Comparison of ENCODE assay signal across 8 mouse cellular contexts in the genomic region with DNA sequence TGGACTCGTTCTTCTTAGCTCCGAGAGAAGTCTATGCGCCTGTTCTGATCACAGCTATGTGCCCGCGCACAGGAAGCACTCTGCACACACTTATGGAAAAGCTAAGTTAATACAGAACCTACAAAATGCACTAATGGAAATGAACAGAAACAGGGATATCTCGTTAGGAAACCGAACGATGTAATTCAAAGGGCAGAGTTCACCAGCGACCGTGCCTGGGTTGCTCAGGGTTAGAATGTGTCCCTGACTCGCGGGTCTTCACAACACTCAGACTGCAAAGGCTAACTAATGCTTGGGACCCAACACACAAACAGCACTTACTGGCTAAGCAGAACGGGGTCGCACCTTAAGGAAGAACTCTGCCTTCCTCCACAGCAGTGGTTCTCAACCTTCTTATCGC. TPM values are rescaled to one million over a fixed set of nuclear protein-coding genes. Genes with fewer than 3 reads are reported as not detected.
A peak's percentile ranks its signal among the peaks of the same experiment; 100 is the strongest.
DNase-seq lines count a peak whose midpoint lies in the region; ATAC-seq and TF ChIP-seq lines count a peak whose summit lies in the region.

No protein-coding gene starts in this region.

- no peaks in the 10 kb centered on the region; the same call in 1 of the 2 replicates for H3K27me3 ChIP-seq in spleen, adult 2 months (ENCODE audit: control insufficient read depth, insufficient read depth, low read length)
- H3K27me3 ChIP-seq in embryonic facial prominence, embryonic 12.5 days = peaks cover 17% of the 10 kb centered on the region
- H3K27me3 ChIP-seq in hindbrain, postnatal 0 days (ENCODE audit: insufficient read depth, low read length) = no peaks in the 10 kb centered on the region
- no peaks in the 10 kb centered on the region for H3K27me3 ChIP-seq in liver, embryonic 13.5 days
- H3K27me3 ChIP-seq in stomach, embryonic 14.5 days (ENCODE audit: control insufficient read depth, insufficient read depth, low read length) = no peaks in the 10 kb centered on the region

- DNase-seq in spleen, adult 2 months (ENCODE audit: low read depth in 1 of 2, low spot score in 2 of 2) = no peak
- no peak for DNase-seq in spleen, postnatal 36 days (ENCODE audit: low spot score in 2 of 2)
- no peak for DNase-seq in hindbrain, postnatal 0 days (ENCODE audit: low spot score)
- no peak for DNase-seq in liver, embryonic 13.5 days
- DNase-seq in urinary bladder, postnatal 36 days (ENCODE audit: low spot score in 2 of 2) = no peak
- no peak for DNase-seq in frontal cortex, postnatal 10 days (ENCODE audit: low spot score in 2 of 2)

- no peak for TF ChIP-seq POLR2A in spleen, adult 2 months (IDR thresholded peaks at IDR 0.05; ENCODE audit: low read depth, low read length)

- no peaks in the 10 kb centered on the region for H3K36me3 ChIP-seq in spleen, adult 2 months (ENCODE audit: control insufficient read depth, insufficient read depth, low read length)
- H3K36me3 ChIP-seq in embryonic facial prominence, embryonic 12.5 days = peaks cover 6% of the 10 kb centered on the region
- H3K36me3 ChIP-seq in hindbrain, postnatal 0 days (ENCODE audit: insufficient read depth, low read length) = no peaks in the 10 kb centered on the region
- peaks cover 18% of the 10 kb centered on the region for H3K36me3 ChIP-seq in liver, embryonic 13.5 days
- peaks cover 9% of the 10 kb centered on the region for H3K36me3 ChIP-seq in stomach, embryonic 14.5 days (ENCODE audit: control insufficient read depth, insufficient read depth, low read length)

- peak overlapping the region; percentile 87 for H3K4me3 ChIP-seq in spleen, adult 2 months (ENCODE audit: extremely low read depth, insufficient read depth, insufficient read length)
- peak overlapping the region; percentile 76 for H3K4me3 ChIP-seq in embryonic facial prominence, embryonic 12.5 days
- peak overlapping the region; percentile 73 for H3K4me3 ChIP-seq in hindbrain, postnatal 0 days (ENCODE audit: low read length)
- H3K4me3 ChIP-seq in liver, embryonic 13.5 days (replicated peaks) = peak overlapping the region; percentile 83
- H3K4me3 ChIP-seq in stomach, embryonic 14.5 days (ENCODE audit: low read depth, low read length) = peak overlapping the region; percentile 47

- peak overlapping the region; percentile 95 for H3K4me2 ChIP-seq in embryonic facial prominence, embryonic 12.5 days (replicated peaks)
- H3K4me2 ChIP-seq in hindbrain, postnatal 0 days (ENCODE audit: low read depth, low read length) = peak overlapping the region; percentile 97
- peak overlapping the region; percentile 100 for H3K4me2 ChIP-seq in liver, embryonic 13.5 days
- peak overlapping the region; percentile 91 for H3K4me2 ChIP-seq in stomach, embryonic 14.5 days (replicated peaks; ENCODE audit: low read depth, low read length)

- H3K4me1 ChIP-seq in spleen, adult 2 months (ENCODE audit: control insufficient read depth, insufficient read depth, insufficient read length) = peaks cover 2% of the 10 kb centered on the region; the same call in 1 of the 2 replicates
- peaks cover 13% of the 10 kb centered on the region for H3K4me1 ChIP-seq in embryonic facial prominence, embryonic 12.5 days
- H3K4me1 ChIP-seq in hindbrain, postnatal 0 days (ENCODE audit: insufficient read depth, low read length) = peaks cover 4% of the 10 kb centered on the region; the same call in 1 of the 2 replicates
- peaks cover 42% of the 10 kb centered on the region for H3K4me1 ChIP-seq in liver, embryonic 13.5 days (replicated peaks)
- peaks cover 7% of the 10 kb centered on the region; the same call in 1 of the 2 replicates for H3K4me1 ChIP-seq in stomach, embryonic 14.5 days (ENCODE audit: control insufficient read depth, insufficient read depth, low read length)

- WGBS in spleen, adult 2 months = 1% methylated on average over 15 of the region's 15 CpGs
- 12% methylated on average over 15 of the region's 15 CpGs for WGBS in embryonic facial prominence, embryonic 12.5 days
- 8% methylated on average over 15 of the region's 15 CpGs for WGBS in hindbrain, postnatal 0 days
- WGBS in liver, embryonic 13.5 days (ENCODE audit: insufficient replicate concordance) = 1% methylated on average over 15 of the region's 15 CpGs
- 5% methylated on average over 15 of the region's 15 CpGs for WGBS in stomach, embryonic 14.5 days

- no peak overlapping the region for H3K27ac ChIP-seq in spleen, adult 2 months (ENCODE audit: insufficient read depth, low read length)
- no peak overlapping the region for H3K27ac ChIP-seq in embryonic facial prominence, embryonic 12.5 days
- H3K27ac ChIP-seq in hindbrain, postnatal 0 days = no peak overlapping the region
- H3K27ac ChIP-seq in liver, embryonic 13.5 days = peak overlapping the region; percentile 77
- no peak overlapping the region for H3K27ac ChIP-seq in stomach, embryonic 14.5 days (ENCODE audit: low read length)

- H3K9ac ChIP-seq in embryonic facial prominence, embryonic 12.5 days = peak overlapping the region; percentile 85
- peak overlapping the region; percentile 70; the same call in 1 of the 2 replicates for H3K9ac ChIP-seq in hindbrain, postnatal 0 days (replicated peaks; ENCODE audit: low read length)
- H3K9ac ChIP-seq in liver, embryonic 13.5 days = peak overlapping the region; percentile 87
- H3K9ac ChIP-seq in stomach, embryonic 14.5 days (replicated peaks; ENCODE audit: low read depth, low read length) = 0 out of 2 replicates have a peak overlapping the region, but pooled peaks have one; percentile 7

- ATAC-seq in embryonic facial prominence, embryonic 12.5 days (ENCODE audit: insufficient number of reproducible peaks, insufficient read depth, low FRiP score, low TSS enrichment) = no peak
- ATAC-seq in hindbrain, postnatal 0 days = no peak
- no peak for ATAC-seq in liver, embryonic 13.5 days (ENCODE audit: low read depth)
- no peak for ATAC-seq in stomach, embryonic 14.5 days (ENCODE audit: insufficient number of reproducible peaks, insufficient read depth, low FRiP score, low read depth)

- no peaks in the 10 kb centered on the region for H3K9me3 ChIP-seq in embryonic facial prominence, embryonic 12.5 days
- H3K9me3 ChIP-seq in hindbrain, postnatal 0 days (ENCODE audit: low read length) = no peaks in the 10 kb centered on the region
- H3K9me3 ChIP-seq in liver, embryonic 13.5 days (replicated peaks) = no peaks in the 10 kb centered on the region
- H3K9me3 ChIP-seq in stomach, embryonic 14.5 days (ENCODE audit: control insufficient read depth, low read depth, low read length) = no peaks in the 10 kb centered on the region

- no peak for TF ChIP-seq CTCF in spleen, adult 2 months (IDR thresholded peaks at IDR 0.05; ENCODE audit: extremely low read depth, insufficient read depth, insufficient read length, insufficient replicate concordance)
- no peak for TF ChIP-seq CTCF in hindbrain, postnatal 0 days (IDR thresholded peaks at IDR 0.05; ENCODE audit: low read depth)

RNA-seq across cellular contexts. Expression of a gene that starts 0.8 kb away (rescaled TPM):
- 2.0 and 2.6 TPM in 2 replicates for polyA plus RNA-seq in spleen, adult 2 months (2012; rRNA removed)
- 7.1 and 9.0 TPM in 2 replicates for polyA plus RNA-seq in embryonic facial prominence, embryonic 12.5 days (2016; fragmentation: Nextera tagmentation; extraction: Ambion mirVana)
- 14.3 and 17.0 TPM in 2 replicates for total RNA-seq in hindbrain, postnatal 0 days (2014; rRNA removed)
- polyA plus RNA-seq in hindbrain, postnatal 0 days (2015; fragmentation: Nextera tagmentation; extraction: Ambion mirVana) = 19.5 and 20.8 TPM in 2 replicates
- polyA plus RNA-seq in liver, embryonic 13.5 days (2015; fragmentation: Nextera tagmentation; extraction: Ambion mirVana) = 34.1 and 34.3 TPM in 2 replicates
- 5.3 and 5.5 TPM in 2 replicates for polyA plus RNA-seq in stomach, embryonic 14.5 days (2014; fragmentation: Nextera tagmentation; extraction: Ambion mirVana)

RNA-seq across cellular contexts. Expression of a gene that starts 0.9 kb away (rescaled TPM):
- 5.6 and 7.0 TPM in 2 replicates for polyA plus RNA-seq in spleen, adult 2 months (2012; rRNA removed)
- 35.3 and 40.5 TPM in 2 replicates for polyA plus RNA-seq in embryonic facial prominence, embryonic 12.5 days (2016; fragmentation: Nextera tagmentation; extraction: Ambion mirVana)
- total RNA-seq in hindbrain, postnatal 0 days (2014; rRNA removed) = 15.8 and 17.1 TPM in 2 replicates
- 4.8 and 6.5 TPM in 2 replicates for polyA plus RNA-seq in hindbrain, postnatal 0 days (2015; fragmentation: Nextera tagmentation; extraction: Ambion mirVana)
- polyA plus RNA-seq in liver, embryonic 13.5 days (2015; fragmentation: Nextera tagmentation; extraction: Ambion mirVana) = 20.6 and 21.8 TPM in 2 replicates
- polyA plus RNA-seq in stomach, embryonic 14.5 days (2014; fragmentation: Nextera tagmentation; extraction: Ambion mirVana) = 29.5 and 30.7 TPM in 2 replicates

RNA-seq across cellular contexts. Expression of a gene that starts 15.4 kb away (rescaled TPM):
- 14.9 and 15.8 TPM in 2 replicates for polyA plus RNA-seq in spleen, adult 2 months (2012; rRNA removed)
- 80.7 TPM in 2 replicates for polyA plus RNA-seq in embryonic facial prominence, embryonic 12.5 days (2016; fragmentation: Nextera tagmentation; extraction: Ambion mirVana)
- total RNA-seq in hindbrain, postnatal 0 days (2014; rRNA removed) = 117 and 129 TPM in 2 replicates
- polyA plus RNA-seq in hindbrain, postnatal 0 days (2015; fragmentation: Nextera tagmentation; extraction: Ambion mirVana) = 95.4 and 106 TPM in 2 replicates
- 37.4 and 39.7 TPM in 2 replicates for polyA plus RNA-seq in liver, embryonic 13.5 days (2015; fragmentation: Nextera tagmentation; extraction: Ambion mirVana)
- polyA plus RNA-seq in stomach, embryonic 14.5 days (2014; fragmentation: Nextera tagmentation; extraction: Ambion mirVana) = 58.4 and 70.8 TPM in 2 replicates

RNA-seq across cellular contexts. Expression of a gene that starts 54.4 kb away (rescaled TPM):
- 10.0 and 12.0 TPM in 2 replicates for polyA plus RNA-seq in spleen, adult 2 months (2012; rRNA removed)
- polyA plus RNA-seq in embryonic facial prominence, embryonic 12.5 days (2016; fragmentation: Nextera tagmentation; extraction: Ambion mirVana) = 39.4 and 41.3 TPM in 2 replicates
- 21.2 and 25.0 TPM in 2 replicates for total RNA-seq in hindbrain, postnatal 0 days (2014; rRNA removed)
- polyA plus RNA-seq in hindbrain, postnatal 0 days (2015; fragmentation: Nextera tagmentation; extraction: Ambion mirVana) = 19.6 and 20.5 TPM in 2 replicates
- polyA plus RNA-seq in liver, embryonic 13.5 days (2015; fragmentation: Nextera tagmentation; extraction: Ambion mirVana) = 13.5 and 15.9 TPM in 2 replicates
- polyA plus RNA-seq in stomach, embryonic 14.5 days (2014; fragmentation: Nextera tagmentation; extraction: Ambion mirVana) = 35.3 and 39.4 TPM in 2 replicates

RNA-seq across cellular contexts. Expression of a gene that starts 57.9 kb away (rescaled TPM):
- polyA plus RNA-seq in spleen, adult 2 months (2012; rRNA removed) = 0.33 and 0.41 TPM in 2 replicates
- 2.3 TPM in 2 replicates for polyA plus RNA-seq in embryonic facial prominence, embryonic 12.5 days (2016; fragmentation: Nextera tagmentation; extraction: Ambion mirVana)
- total RNA-seq in hindbrain, postnatal 0 days (2014; rRNA removed) = 11.9 and 12.8 TPM in 2 replicates
- 11.5 and 11.8 TPM in 2 replicates for polyA plus RNA-seq in hindbrain, postnatal 0 days (2015; fragmentation: Nextera tagmentation; extraction: Ambion mirVana)
- polyA plus RNA-seq in liver, embryonic 13.5 days (2015; fragmentation: Nextera tagmentation; extraction: Ambion mirVana) = not detected in 2 replicates
- 0.94 and 1.8 TPM in 2 replicates for polyA plus RNA-seq in stomach, embryonic 14.5 days (2014; fragmentation: Nextera tagmentation; extraction: Ambion mirVana)

Comparison
In these comparisons a context has a peak if more than half of its experiments do, and no peak if none do; other contexts are left out.
1. H3K9ac ChIP-seq: peak in every context shown above with its lines; median percentile 87 in liver, embryonic 13.5 days; 85 in embryonic facial prominence, embryonic 12.5 days; 70 in hindbrain, postnatal 0 days; 7 in stomach, embryonic 14.5 days.